Comparison of ENCODE assay signal across 8 mouse cellular contexts in the genomic region with DNA sequence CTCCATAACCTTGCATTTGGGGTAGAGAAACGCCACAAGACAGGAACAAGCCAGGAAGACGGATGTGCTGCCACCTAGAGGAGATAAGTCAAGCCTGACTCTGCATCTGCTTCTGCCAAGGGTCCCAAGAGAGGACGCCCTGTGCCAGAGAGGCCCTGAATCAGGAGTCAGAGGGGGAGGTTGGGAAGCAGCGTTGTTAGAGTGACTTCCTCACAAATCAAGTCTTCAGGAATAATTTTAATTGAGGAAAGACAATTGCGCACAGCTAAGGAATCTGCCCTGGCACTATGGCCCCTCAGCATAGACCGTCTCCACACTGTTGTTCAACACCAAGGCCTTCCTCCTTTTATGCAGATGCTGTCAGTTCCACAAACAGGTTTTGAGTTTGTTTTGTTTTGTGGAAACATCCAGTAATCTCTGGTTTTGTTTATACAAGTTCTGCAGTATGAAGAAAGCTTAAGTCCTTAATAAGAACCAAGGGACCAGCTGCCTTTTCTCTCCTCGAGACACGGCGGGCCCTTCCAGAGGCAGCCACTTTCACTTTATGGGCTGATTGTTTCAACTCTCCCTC.
DNase-seq lines count a peak whose midpoint lies in the region; ATAC-seq and TF ChIP-seq lines count a peak whose summit lies in the region.

No protein-coding gene starts in this region.

- TF ChIP-seq CTCF in CH12.LX (conservative IDR thresholded peaks at IDR 0.05 in 1 of 2, IDR thresholded peaks at IDR 0.05 in 1 of 2; ENCODE audit: low read depth in 2 of 2, low read length in 2 of 2), result peak; percentile 80 to 89

- peaks cover 2 to 22% of the 10 kb centered on the region in 2 experiments; a peak in 2 of 4 replicates for H3K4me1 ChIP-seq in CH12.LX (ENCODE audit: control insufficient read depth in 1 of 2, insufficient read depth in 2 of 2)
- H3K4me1 ChIP-seq in kidney, embryonic 15.5 days, result no peaks in the 10 kb centered on the region
- no peaks in the 10 kb centered on the region for H3K4me1 ChIP-seq in lung, embryonic 16.5 days (replicated peaks; ENCODE audit: control insufficient read depth, insufficient read depth, low read length)

- DNase-seq in 3T3-L1 (ENCODE audit: low read depth, low spot score), result peak; percentile 49
- DNase-seq in CH12.LX (ENCODE audit: extremely low read depth), result peak; percentile 68
- peak; percentile 5 for DNase-seq in cerebellum, adult 9-10 months
- peak; percentile 60 for DNase-seq in gastrocnemius, postnatal 14 days
- peak; percentile 7 for DNase-seq in right cerebral cortex, postnatal 25 days
- DNase-seq in spleen, adult 12 weeks (ENCODE audit: low spot score), result no peak

- H3K36me3 ChIP-seq in CH12.LX (replicated peaks in 1 of 2; ENCODE audit: control insufficient read depth in 1 of 2, insufficient read depth in 1 of 2, low read length in 1 of 2), result no peaks in the 10 kb centered on the region
- no peaks in the 10 kb centered on the region for H3K36me3 ChIP-seq in kidney, embryonic 15.5 days
- no peaks in the 10 kb centered on the region for H3K36me3 ChIP-seq in lung, embryonic 16.5 days (ENCODE audit: control insufficient read depth, insufficient read depth, low read length)

- dilution Hi-C loops in CH12.LX (cut with MboI; ENCODE audit: extremely low pct_ligation_motif_present, extremely low pct_unique_long_range_greater_than_20kb, low sequenced_read_pairs), result no loop called here

- intact Hi-C loops in gastrocnemius, postnatal 14 days (cut with DNase I; ENCODE audit: low total_unique reads), result loop anchor here (5.0 kb wide), 1 partner anchor 375 kb away; no protein-coding TSS in a partner anchor

- TF ChIP-seq RAD21 in CH12.LX (IDR thresholded peaks at IDR 0.05; ENCODE audit: low read depth, low read length), result peak; percentile 80

- H3K9me3 ChIP-seq in CH12.LX (replicated peaks; ENCODE audit: low read length), result peaks cover 9% of the 10 kb centered on the region
- no peaks in the 10 kb centered on the region for H3K9me3 ChIP-seq in kidney, embryonic 15.5 days (replicated peaks)
- H3K9me3 ChIP-seq in lung, embryonic 16.5 days (ENCODE audit: control insufficient read depth, low read length), result no peaks in the 10 kb centered on the region

- in situ Hi-C loops in CH12.LX (cut with MboI; ENCODE audit: low pct_ligation_motif_present, low pct_unique_long_range_greater_than_20kb, low sequenced_read_pairs), result no loop called here

- WGBS in kidney, embryonic 15.5 days, result 42% methylated on average over 9 of the region's 9 CpGs
- 36% methylated on average over 9 of the region's 9 CpGs for WGBS in lung, embryonic 16.5 days

- H3K4me2 ChIP-seq in CH12.LX (ENCODE audit: insufficient read depth, low read depth, poor library complexity, severe bottlenecking), result peak overlapping the region; percentile 47; the same call in 1 of the 2 replicates
- H3K4me2 ChIP-seq in kidney, embryonic 15.5 days, result no peak overlapping the region
- no peak overlapping the region for H3K4me2 ChIP-seq in lung, embryonic 16.5 days (ENCODE audit: low read depth, low read length)

- H3K4me3 ChIP-seq in CH12.LX (replicated peaks in 1 of 3; ENCODE audit: low read depth in 2 of 3, low read length in 2 of 3, poor library complexity in 1 of 3), result no peak overlapping the region
- H3K4me3 ChIP-seq in kidney, embryonic 15.5 days (replicated peaks), result no peak overlapping the region
- H3K4me3 ChIP-seq in lung, embryonic 16.5 days (ENCODE audit: low read length), result no peak overlapping the region

- peak; percentile 80 for ATAC-seq in kidney, embryonic 15.5 days (replicated peaks; ENCODE audit: low FRiP score)
- ATAC-seq in lung, embryonic 16.5 days (ENCODE audit: low read depth), result peak; percentile 87

- no peak overlapping the region for H3K9ac ChIP-seq in CH12.LX (ENCODE audit: insufficient read depth, low read depth)
- H3K9ac ChIP-seq in kidney, embryonic 15.5 days, result no peak overlapping the region
- H3K9ac ChIP-seq in lung, embryonic 16.5 days (ENCODE audit: low read length), result no peak overlapping the region

- no peak for TF ChIP-seq POLR2A in CH12.LX (IDR thresholded peaks at IDR 0.05; ENCODE audit: low read depth, low read length)

- TF ChIP-seq EP300 in CH12.LX (IDR thresholded peaks at IDR 0.05; ENCODE audit: low read length), result no peak

- H3K27ac ChIP-seq in CH12.LX (ENCODE audit: insufficient read depth, low read depth), result no peak overlapping the region
- H3K27ac ChIP-seq in kidney, embryonic 15.5 days, result 0 out of 2 replicates have a peak overlapping the region, but pooled peaks have one; percentile 52
- peak overlapping the region; percentile 75 for H3K27ac ChIP-seq in lung, embryonic 16.5 days (ENCODE audit: low read length)

- no peaks in the 10 kb centered on the region for H3K79me2 ChIP-seq in CH12.LX (replicated peaks; ENCODE audit: control insufficient read depth, extremely low read depth, insufficient read depth, poor library complexity, severe bottlenecking)

- no peaks in the 10 kb centered on the region for H3K27me3 ChIP-seq in CH12.LX (replicated peaks)
- no peaks in the 10 kb centered on the region for H3K27me3 ChIP-seq in kidney, embryonic 15.5 days
- no peaks in the 10 kb centered on the region for H3K27me3 ChIP-seq in lung, embryonic 16.5 days (ENCODE audit: control insufficient read depth, insufficient read depth, low read depth, low read length)

TF ChIP-seq in CH12.LX, 34 proteins besides CTCF, POLR2A, EP300 and RAD21:
- TF ChIP-seq UBTF (IDR thresholded peaks at IDR 0.05; ENCODE audit: low read depth, low read length) (no peak), ELF1 (IDR thresholded peaks at IDR 0.05; ENCODE audit: low read depth, low read length) (0 out of 2 replicates have a peak, but pooled peaks have one; percentile 33), SMC3 (IDR thresholded peaks at IDR 0.05; ENCODE audit: low read depth, low read length) (peak; percentile 80)
